Mouse (Mus musculus) olfactory bulb, adult 2 months (tissue): ENCODE data around the gene Rab6b.

ENCODE experiments used
- CTCF ChIP-seq: fragments of 200-500 bp; IDR thresholded peaks from 2 replicates; pipeline ENCODE4 v1.5.1; 2012; ENCODE audit warnings: low read depth, mild to moderate bottlenecking, low read length, moderate library complexity; ENCODE audit not compliant: insufficient read depth
- POLR2A ChIP-seq: fragments of 200-500 bp; IDR thresholded peaks from 2 replicates; pipeline ENCODE4 v1.6.1; 2012; ENCODE audit warnings: mild to moderate bottlenecking, low read depth, low read length, moderate library complexity; ENCODE audit not compliant: insufficient read depth

GRCm38 (mm10) chr9:103149074-103149799, 37.6 kb downstream of the Rab6b start:
- TF ChIP-seq CTCF (no peak), POLR2A (no peak)
